Mouse (Mus musculus) neutrophil, adult 5-6 weeks (primary cell): ENCODE measurements at regions not wholly inside any gene's neighbourhood (a gene's known extent, or its start where the extent isn't known, plus 50 kb on each side); places are given as distances from the start of the nearest gene placed in this dataset.
A peak's percentile ranks its signal among the peaks of the same experiment; 100 is the strongest.
"Not testable (repeated sequence)": the region's sequence is repeated elsewhere in the genome, so short reads cannot be mapped to it uniquely, and the experiment has no call there.

Source experiments
- ATAC-seq: fragments of 151-379, 151-347 bp; 2 replicates; pipeline ENCODE4 v1.8.0; 2017; ENCODE audit warnings: mild to moderate bottlenecking, moderate TSS enrichment; ENCODE audit not compliant: insufficient number of reproducible peaks, poor library complexity, low FRiP score, severe bottlenecking; ENCODE audit errors: extremely low read depth

- ATAC-seq, result no peak
Observed at GRCm38 (mm10) chr16:50533881-50534280, 57.1 kb downstream of the Ccdc54 start.

GRCm38 (mm10) chr16:50529511-50530416 is 61.2 kb downstream of the Ccdc54 start:
- peak; percentile 70 for ATAC-seq

GRCm38 (mm10) chr16:50528677-50529510 is 62.1 kb downstream of the Ccdc54 start:
- peak; percentile 29 for ATAC-seq

- no peak for ATAC-seq
Observed at GRCm38 (mm10) chr16:50528355-50528676, 62.6 kb downstream of the Ccdc54 start.

- not testable (repeated sequence) for ATAC-seq
Observed at GRCm38 (mm10) chr16:50526930-50527329, 64.0 kb downstream of the Ccdc54 start.

- no peak for ATAC-seq
Observed at GRCm38 (mm10) chr16:50525934-50526366, 65.0 kb downstream of the Ccdc54 start.

- no peak for ATAC-seq
Observed at GRCm38 (mm10) chr16:50525504-50525903, 65.5 kb downstream of the Ccdc54 start.

- no peak for ATAC-seq
Observed at GRCm38 (mm10) chr16:50519610-50520009, 71.3 kb downstream of the Ccdc54 start.

- no peak for ATAC-seq
Observed at GRCm38 (mm10) chr16:50516579-50516978, 74.4 kb downstream of the Ccdc54 start.

GRCm38 (mm10) chr16:50515039-50515438 is 75.9 kb downstream of the Ccdc54 start:
- ATAC-seq, result no peak

GRCm38 (mm10) chr16:50512080-50512479 is 78.9 kb downstream of the Ccdc54 start:
- no peak for ATAC-seq

GRCm38 (mm10) chr16:50509529-50509895 is 77.3 kb upstream of the Bbx start:
- no peak for ATAC-seq

GRCm38 (mm10) chr16:50508673-50509528 is 76.7 kb upstream of the Bbx start:
- ATAC-seq, result no peak

GRCm38 (mm10) chr16:50504619-50505018 is 72.4 kb upstream of the Bbx start:
- ATAC-seq, result no peak

GRCm38 (mm10) chr16:50498909-50499308 is 66.7 kb upstream of the Bbx start:
- no peak for ATAC-seq

- no peak for ATAC-seq
Observed at GRCm38 (mm10) chr16:50493662-50494061, 61.5 kb upstream of the Bbx start.

GRCm38 (mm10) chr16:50489244-50489643 is 57.1 kb upstream of the Bbx start:
- ATAC-seq, result no peak

- no peak for ATAC-seq
Observed at GRCm38 (mm10) chr16:50482360-50482786, 50.2 kb upstream of the Bbx start.
